Mouse (Mus musculus): ENCODE results near the gene Rnase12.

DNA sequence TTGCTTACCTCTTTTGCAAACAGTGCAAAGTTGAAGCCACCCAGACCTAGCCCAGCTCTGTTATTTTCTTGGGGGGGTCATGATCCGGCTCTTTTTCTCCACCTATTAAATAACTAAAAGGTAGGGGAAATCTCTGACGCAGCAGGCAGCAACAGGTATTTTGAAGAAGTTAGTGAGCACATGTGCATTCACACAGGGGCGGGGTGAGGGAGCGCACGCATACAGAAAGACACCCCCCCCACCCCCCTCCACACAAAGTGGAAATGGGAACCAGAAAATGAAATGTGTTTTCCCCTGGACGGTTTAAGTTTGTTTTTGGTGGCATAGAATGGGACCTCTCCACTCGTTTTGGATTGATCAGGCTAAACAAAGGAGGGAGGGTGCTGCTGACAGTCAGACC, 26.3 kb upstream of the Rnase12 start:
- no peak for TF ChIP-seq CTCF (IDR thresholded peaks at IDR 0.05; ENCODE audit: low read depth)
- TF ChIP-seq EP300 (IDR thresholded peaks at IDR 0.05; ENCODE audit: low read depth): no peak
